Mouse (Mus musculus) CH12.LX (cell line): ENCODE results near the gene Rptor. TPM values are rescaled to one million over a fixed set of nuclear protein-coding genes. Genes with fewer than 3 reads are reported as not detected.

Source experiments
- DNase-seq: peaks from one replicate; pipeline ENCODE4 v3.0.0-alpha.2; 2013; ENCODE audit errors: extremely low read depth
- H3K27ac ChIP-seq: 2 replicates; pipeline ENCODE4 v1.5.1; 2012; ENCODE audit warnings: low read depth, mild to moderate bottlenecking, control low read depth, moderate library complexity; ENCODE audit not compliant: insufficient read depth
- H3K27me3 ChIP-seq: replicated peaks from 2 replicates; pipeline ENCODE3; 2012; ENCODE audit warnings: inconsistent platforms
- H3K36me3 ChIP-seq, 2 experiments: replicated peaks in 1 of 2; 2 replicates each; pipeline versions ENCODE3 to v1.6.1; 2012; ENCODE audit warnings: inconsistent platforms in 1 of 2, low read length in 1 of 2, mild to moderate bottlenecking in 1 of 2, mixed read lengths in 1 of 2, moderate library complexity in 1 of 2; ENCODE audit not compliant: control insufficient read depth in 1 of 2, insufficient read depth in 1 of 2
- H3K4me1 ChIP-seq, 2 experiments: 2 replicates each; pipeline ENCODE4 v1.6.1; 2012; ENCODE audit warnings: inconsistent platforms in 1 of 2, moderate library complexity in 1 of 2; ENCODE audit not compliant: insufficient read depth in 2 of 2, control insufficient read depth in 1 of 2
- H3K4me2 ChIP-seq: 2 replicates; pipeline ENCODE4 v1.6.1; 2012; ENCODE audit warnings: low read depth, mild to moderate bottlenecking, control low read depth; ENCODE audit not compliant: poor library complexity, insufficient read depth, severe bottlenecking
- H3K4me3 ChIP-seq, 3 experiments: fragments of 150-350 bp in 1 of 3; sonication (generic) in 1 of 3; replicated peaks in 1 of 3; 2 replicates each; pipeline versions ENCODE3 to v1.5.1; 2011 to 2012; ENCODE audit warnings: low read depth in 2 of 3, low read length in 2 of 3, mild to moderate bottlenecking in 2 of 3, moderate library complexity in 2 of 3, control low read depth in 1 of 3, improper control_type of control experiment in 1 of 3, inconsistent platforms in 1 of 3, mixed read lengths in 1 of 3; ENCODE audit not compliant: poor library complexity in 1 of 3
- H3K79me2 ChIP-seq: replicated peaks from 2 replicates; pipeline ENCODE4 v1.6.1; 2012; ENCODE audit warnings: mild to moderate bottlenecking, moderate library complexity; ENCODE audit not compliant: control insufficient read depth, poor library complexity, insufficient read depth, severe bottlenecking; ENCODE audit errors: extremely low read depth
- H3K9ac ChIP-seq: 2 replicates; pipeline ENCODE4 v1.6.1; 2012; ENCODE audit warnings: low read depth, mild to moderate bottlenecking, control low read depth, moderate library complexity; ENCODE audit not compliant: insufficient read depth
- H3K9me3 ChIP-seq: replicated peaks from 2 replicates; pipeline ENCODE3; 2012; ENCODE audit warnings: low read length, inconsistent platforms, mixed read lengths
- CHD1 ChIP-seq: IDR thresholded peaks from 2 replicates; pipeline ENCODE4 v1.6.1; 2012; ENCODE audit warnings: low read depth, low read length, improper control_type of control experiment, inconsistent platforms
- CTCF ChIP-seq, 2 experiments: IDR thresholded peaks in 1 of 2; conservative IDR thresholded peaks in 1 of 2; 2 replicates each; pipeline ENCODE4 v1.5.1; 2011 to 2012; ENCODE audit warnings: low read depth in 2 of 2, low read length in 2 of 2, improper control_type of control experiment in 1 of 2, inconsistent platforms in 1 of 2, mild to moderate bottlenecking in 1 of 2, moderate library complexity in 1 of 2
- E2F4 ChIP-seq: IDR thresholded peaks from 2 replicates; pipeline ENCODE4 v1.6.1; 2011; ENCODE audit warnings: low read depth, low read length, improper control_type of control experiment; ENCODE audit not compliant: insufficient replicate concordance
- ELF1 ChIP-seq: IDR thresholded peaks from 2 replicates; pipeline ENCODE4 v1.6.1; 2014; ENCODE audit warnings: low read depth, mild to moderate bottlenecking, inconsistent platforms, low read length, improper control_type of control experiment
- EP300 ChIP-seq: IDR thresholded peaks from 2 replicates; pipeline ENCODE4 v1.6.1; 2011; ENCODE audit warnings: low read length, improper control_type of control experiment
- IRF4 ChIP-seq: IDR thresholded peaks from 2 replicates; pipeline ENCODE4 v1.6.1; 2014; ENCODE audit warnings: low read depth, mild to moderate bottlenecking, inconsistent platforms, low read length, improper control_type of control experiment
- KAT2A ChIP-seq: IDR thresholded peaks from 2 replicates; pipeline ENCODE4 v1.6.1; 2012; ENCODE audit warnings: low read length, improper control_type of control experiment, inconsistent platforms; ENCODE audit not compliant: insufficient replicate concordance
- MAFK ChIP-seq: IDR thresholded peaks from 2 replicates; pipeline ENCODE4 v1.6.1; 2011; ENCODE audit warnings: low read length, improper control_type of control experiment; ENCODE audit not compliant: insufficient replicate concordance
- MAX ChIP-seq: IDR thresholded peaks from 2 replicates; pipeline ENCODE4 v1.6.1; 2011; ENCODE audit warnings: low read length, improper control_type of control experiment
- MAZ ChIP-seq: IDR thresholded peaks from 2 replicates; pipeline ENCODE4 v1.6.1; 2012; ENCODE audit warnings: low read depth, mild to moderate bottlenecking, inconsistent platforms, low read length, improper control_type of control experiment, moderate library complexity
- MEF2A ChIP-seq: IDR thresholded peaks from 2 replicates; pipeline ENCODE4 v1.6.1; 2014; ENCODE audit warnings: low read depth, mild to moderate bottlenecking, inconsistent platforms, low read length, improper control_type of control experiment, borderline replicate concordance
- POLR2AphosphoS2 ChIP-seq: IDR thresholded peaks from 2 replicates; pipeline ENCODE4 v1.6.1; 2011; ENCODE audit warnings: low read depth, low read length, improper control_type of control experiment
- RAD21 ChIP-seq: IDR thresholded peaks from 2 replicates; pipeline ENCODE4 v1.6.1; 2011; ENCODE audit warnings: low read depth, mild to moderate bottlenecking, low read length, improper control_type of control experiment, moderate library complexity
- SIN3A ChIP-seq: IDR thresholded peaks from 2 replicates; pipeline ENCODE4 v1.6.1; 2012; ENCODE audit warnings: low read length, improper control_type of control experiment, inconsistent platforms
- SMC3 ChIP-seq: IDR thresholded peaks from 2 replicates; pipeline ENCODE4 v1.6.1; 2011; ENCODE audit warnings: low read depth, low read length, improper control_type of control experiment
- TBP ChIP-seq: conservative IDR thresholded peaks from 2 replicates; pipeline ENCODE4 v1.6.1; 2011; ENCODE audit warnings: low read depth, low read length, improper control_type of control experiment
- TCF12 ChIP-seq: IDR thresholded peaks from 2 replicates; pipeline ENCODE4 v1.6.1; 2014; ENCODE audit warnings: low read depth, mild to moderate bottlenecking, inconsistent platforms, low read length, improper control_type of control experiment
- UBTF ChIP-seq: IDR thresholded peaks from 2 replicates; pipeline ENCODE4 v1.6.1; 2012; ENCODE audit warnings: low read depth, mild to moderate bottlenecking, inconsistent platforms, low read length, improper control_type of control experiment, moderate library complexity
- USF1 ChIP-seq: IDR thresholded peaks from 2 replicates; pipeline ENCODE4 v1.6.1; 2014; ENCODE audit warnings: low read depth, mild to moderate bottlenecking, inconsistent platforms, low read length, improper control_type of control experiment
- ZNF384 ChIP-seq: IDR thresholded peaks from 2 replicates; pipeline ENCODE4 v1.6.1; 2012; ENCODE audit warnings: low read depth, low read length, improper control_type of control experiment, inconsistent platforms
- dilution Hi-C: fragments of 300-500 bp; cut with MboI; formaldehyde crosslinking; loops from 2 replicates; pipeline ENCODE4 v1.14.3; 2020; ENCODE audit warnings: low sequenced_read_pairs; ENCODE audit not compliant: extremely low pct_unique_long_range_greater_than_20kb, extremely low pct_ligation_motif_present
- in situ Hi-C: fragments of 300-500 bp; cut with MboI; formaldehyde crosslinking; loops from 3 replicates; pipeline ENCODE4 v1.14.3; 2019; ENCODE audit warnings: low sequenced_read_pairs, low pct_ligation_motif_present, low pct_unique_long_range_greater_than_20kb, mixed read lengths
- polyA plus RNA-seq: library from polyadenylated mRNA; unstranded; fragments of >175 nt; gene quantifications from 2 replicates; pipeline ENCODE4 v1.2.1, GENCODE M21; 2012; ENCODE audit warnings: low read depth; ENCODE audit not compliant: insufficient read length
- total RNA-seq, 2 experiments: library from RNA; depleted of rRNA; stranded (reverse); fragments of 300-350 nt in 1 of 2; fragments of >200 nt in 1 of 2; gene quantifications; 2 replicates each; pipeline ENCODE4 v1.2.3; 2012 to 2014

The Rptor gene
- total and polyA plus RNA-seq, 3 experiments, result 10.3 to 33.1 (median 26.7) TPM

GRCm38 (mm10) chr11:119670690-119671666, 68.3 kb downstream of the Rptor start:
- H3K9me3 ChIP-seq, result peaks cover 4% of the 10 kb centered on the region
- no peaks in the 10 kb centered on the region; the same call in 1 of the 2 replicates for H3K79me2 ChIP-seq
- peak overlapping the region in 1 of 3 experiments; percentile 19 for H3K4me3 ChIP-seq
- TF ChIP-seq UBTF, result 0 out of 2 replicates have a peak, but pooled peaks have one; percentile 50
- no peak; the same call in 1 of the 2 replicates for TF ChIP-seq RAD21
- peak; percentile 28; the same call in 1 of the 2 replicates for TF ChIP-seq SIN3A
- 0 out of 2 replicates have a peak, but pooled peaks have one; percentile 35 for TF ChIP-seq IRF4
- TF ChIP-seq SMC3, result no peak
- no peak; the same call in 1 of the 2 replicates for TF ChIP-seq MAZ
- TF ChIP-seq CTCF (conservative IDR thresholded peaks at IDR 0.05 in 1 of 2, IDR thresholded peaks at IDR 0.05 in 1 of 2; ENCODE audit: low read depth in 2 of 2, low read length in 2 of 2), result no peak
- TF ChIP-seq EP300, result 0 out of 2 replicates have a peak, but pooled peaks have one; percentile 18
- TF ChIP-seq TCF12, result no peak
- TF ChIP-seq TBP, result peak; percentile 50; the same call in 1 of the 2 replicates
- TF ChIP-seq MAFK, result peak; percentile 33; the same call in 1 of the 2 replicates
- TF ChIP-seq ELF1, result no peak
- TF ChIP-seq MEF2A, result peak; percentile 18; the same call in 1 of the 2 replicates
- no peak for TF ChIP-seq ZNF384
- no peak for TF ChIP-seq USF1
- no peak overlapping the region for H3K9ac ChIP-seq
- DNase-seq, result peak; percentile 89
- no peaks in the 10 kb centered on the region for H3K27me3 ChIP-seq
- in situ Hi-C loops (no loop called here), dilution Hi-C loops (no loop called here)
- peaks cover 3 to 58% of the 10 kb centered on the region in 2 experiments; a peak in 3 of 4 replicates for H3K4me1 ChIP-seq
- no peak overlapping the region; the same call in 1 of the 2 replicates for H3K27ac ChIP-seq
- H3K4me2 ChIP-seq, result peak overlapping the region; percentile 2; the same call in 1 of the 2 replicates
- H3K36me3 ChIP-seq, result peaks cover 0 to 42% of the 10 kb centered on the region in 2 experiments

- peaks cover 4% of the 10 kb centered on the region for H3K9me3 ChIP-seq
- no peak overlapping the region for H3K4me3 ChIP-seq
- H3K27ac ChIP-seq, result no peak overlapping the region
- TF ChIP-seq CHD1 (no peak), MAX (no peak), KAT2A (no peak), E2F4 (no peak), POLR2AphosphoS2 (no peak)
- TF ChIP-seq, all 38 proteins: peak for 0
- dilution Hi-C loops, result no loop called here
- in situ Hi-C loops, result no loop called here
- no peaks in the 10 kb centered on the region; the same call in 1 of the 2 replicates for H3K79me2 ChIP-seq
- peaks cover 0 to 46% of the 10 kb centered on the region in 2 experiments for H3K36me3 ChIP-seq
- H3K9ac ChIP-seq, result no peak overlapping the region
- no peak for DNase-seq
- H3K4me2 ChIP-seq, result no peak overlapping the region
- H3K4me1 ChIP-seq, result peaks cover 11 to 63% of the 10 kb centered on the region in 2 experiments
- H3K27me3 ChIP-seq, result no peaks in the 10 kb centered on the region
Observed at GRCm38 (mm10) chr11:119672041-119672440, 69.3 kb downstream of the Rptor start.
